Mouse (Mus musculus) limb, embryonic 14.5 days (tissue): ENCODE results near the gene Cryba2. TPM values are rescaled to one million over a fixed set of nuclear protein-coding genes. Genes with fewer than 3 reads are reported as not detected.
A peak's percentile ranks its signal among the peaks of the same experiment; 100 is the strongest.

Experiments
- ATAC-seq: fragments of 200-750 bp; cut with Nextera tagmentation; 2 replicates; pipeline ENCODE4 v1.8.0; 2017; ENCODE audit warnings: low read depth, moderate number of reproducible peaks, moderate TSS enrichment; ENCODE audit not compliant: low FRiP score
- DNase-seq: peaks from one replicate; pipeline ENCODE4 v3.0.0-alpha.2; 2015; ENCODE audit warnings: low spot score
- H3K27ac ChIP-seq: fragments of 300-500 bp; sonication (generic); replicated peaks from 2 replicates; pipeline ENCODE4 v1.5.1; 2014; ENCODE audit warnings: low read depth, mild to moderate bottlenecking, low read length, moderate library complexity, mixed read lengths
- H3K27me3 ChIP-seq: fragments of 300-500 bp; sonication (generic); 2 replicates; pipeline ENCODE4 v1.6.1; 2014; ENCODE audit warnings: low read length, mixed read lengths; ENCODE audit not compliant: control insufficient read depth, insufficient read depth
- H3K36me3 ChIP-seq: fragments of 300-500 bp; sonication (generic); 2 replicates; pipeline ENCODE4 v1.6.1; 2014; ENCODE audit warnings: mild to moderate bottlenecking, low read length, moderate library complexity, mixed read lengths; ENCODE audit not compliant: control insufficient read depth, insufficient read depth
- H3K4me1 ChIP-seq: fragments of 300-500 bp; sonication (generic); 2 replicates; pipeline ENCODE4 v1.6.1; 2014; ENCODE audit warnings: antibody characterized with exemption, low read length, mixed read lengths; ENCODE audit not compliant: control insufficient read depth, insufficient read depth
- H3K4me2 ChIP-seq: fragments of 300-500 bp; sonication (generic); replicated peaks from 2 replicates; pipeline ENCODE4 v1.6.1; 2014; ENCODE audit warnings: low read depth, mild to moderate bottlenecking, low read length, moderate library complexity; ENCODE audit not compliant: severe bottlenecking
- H3K4me3 ChIP-seq: fragments of 300-500 bp; sonication (generic); replicated peaks from 2 replicates; pipeline ENCODE4 v1.5.1; 2014; ENCODE audit warnings: low read length
- H3K9ac ChIP-seq: fragments of 300-500 bp; sonication (generic); 2 replicates; pipeline ENCODE4 v1.6.1; 2014; ENCODE audit warnings: mild to moderate bottlenecking, low read depth, low read length, moderate library complexity; ENCODE audit not compliant: severe bottlenecking
- H3K9me3 ChIP-seq: fragments of 300-500 bp; sonication (generic); 2 replicates; pipeline ENCODE4 v1.6.1; 2016; ENCODE audit warnings: low read length; ENCODE audit not compliant: control insufficient read depth
- POLR2A ChIP-seq: fragments of 200-500 bp; IDR thresholded peaks from 2 replicates; pipeline ENCODE4 v1.8.0; 2012; ENCODE audit warnings: inconsistent platforms, mild to moderate bottlenecking, moderate library complexity, borderline replicate concordance; ENCODE audit not compliant: insufficient read depth, insufficient read length; ENCODE audit errors: extremely low read depth
- WGBS: fragments of 180-500 bp; shearing (Covaris S2); extraction: QIAGEN DNeasy Blood & Tissue Kit; methylation state at CpG from one replicate; pipeline ENCODE4 v1.1.7; 2014; 5-methylcytosine and 5-hydroxymethylcytosine counted together
- polyA plus RNA-seq, 2 experiments: library from polyadenylated mRNA; depleted of rRNA in 1 of 2; stranded (reverse) in 1 of 2; unstranded in 1 of 2; fragments of >200 nt; fragmentation: Nextera tagmentation in 1 of 2; extraction: Ambion mirVana in 1 of 2; gene quantifications; 2 replicates each; pipeline versions ENCODE4 v1.2.1 to v1.2.3; 2012 to 2014

Gene Cryba2
- polyA plus RNA-seq, 2 experiments = not detected

DNA sequence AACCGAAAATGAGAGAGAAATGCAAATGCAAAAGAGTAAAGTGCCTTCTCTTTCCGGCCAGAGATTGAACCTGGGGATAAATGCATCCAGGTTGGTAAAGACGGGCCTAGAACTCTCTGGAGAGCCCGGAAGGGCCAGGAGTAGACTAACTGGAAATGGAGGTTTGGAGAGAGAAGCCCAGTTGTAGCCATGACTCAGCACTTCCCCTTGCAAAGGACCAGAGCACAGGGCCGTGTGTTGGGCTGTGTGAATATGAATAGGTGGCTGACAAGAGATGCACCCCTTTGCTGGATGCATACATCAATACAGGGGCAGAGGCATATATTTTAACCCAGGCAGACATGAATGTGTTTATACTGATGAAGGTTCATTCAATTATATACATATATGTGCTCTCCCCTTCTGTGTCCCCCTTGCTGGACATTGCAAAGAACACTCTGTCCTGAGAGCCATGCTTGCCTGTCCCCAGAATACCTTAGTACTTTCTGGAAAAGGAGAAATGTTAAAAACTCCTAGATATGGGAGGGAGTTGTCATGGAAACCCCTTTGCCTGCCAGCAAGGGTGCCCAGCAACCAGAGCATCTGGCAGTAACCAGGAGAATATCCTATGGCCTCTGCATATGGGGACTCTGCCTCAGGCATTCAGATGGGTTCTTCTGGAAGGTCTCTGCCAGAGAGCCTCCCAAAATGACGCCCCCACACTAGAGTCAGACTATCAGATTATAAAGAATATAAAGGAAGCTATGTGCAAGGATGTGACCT, 33.5 kb downstream of the Cryba2 start:
- Histone ChIP-seq H3K9ac (no peak overlapping the region), H3K36me3 (no peaks in the 10 kb centered on the region), H3K27me3 (peaks cover 57% of the 10 kb centered on the region), H3K4me3 (no peak overlapping the region), H3K4me1 (peaks cover 15% of the 10 kb centered on the region), H3K9me3 (no peaks in the 10 kb centered on the region), H3K4me2 (no peak overlapping the region), H3K27ac (no peak overlapping the region)
- DNase-seq = no peak
- ATAC-seq = no peak
- TF ChIP-seq POLR2A = no peak
- 46% methylated on average over 6 of the region's 6 CpGs for WGBS

DNA sequence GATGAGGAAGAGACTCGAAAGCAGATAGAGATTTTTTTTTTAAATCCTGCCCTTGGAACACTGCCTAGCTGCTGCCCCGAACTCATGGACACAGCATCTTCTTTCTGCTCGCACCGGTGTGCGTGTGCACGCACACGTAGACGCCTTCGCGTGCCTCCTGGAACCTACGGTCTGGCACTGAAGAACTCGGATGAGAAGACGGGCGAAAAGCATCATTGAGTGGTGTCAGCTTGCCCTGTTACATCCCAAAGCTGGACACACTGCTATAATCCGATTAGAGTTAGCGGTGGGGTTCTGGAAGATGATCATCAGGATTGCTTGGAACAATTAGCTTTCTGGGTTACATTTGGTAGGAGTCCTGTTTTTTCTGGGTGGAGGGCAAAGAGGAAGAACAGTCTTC, 34.1 kb downstream of the Cryba2 start:
- H3K27ac ChIP-seq = no peak overlapping the region
- no peaks in the 10 kb centered on the region for H3K36me3 ChIP-seq
- H3K9me3 ChIP-seq = no peaks in the 10 kb centered on the region
- peaks cover 15% of the 10 kb centered on the region for H3K4me1 ChIP-seq
- H3K4me3 ChIP-seq = peak overlapping the region; percentile 20; the same call in 1 of the 2 replicates
- H3K4me2 ChIP-seq = peak overlapping the region; percentile 37; the same call in 1 of the 2 replicates
- no peak for ATAC-seq
- H3K27me3 ChIP-seq = peaks cover 59% of the 10 kb centered on the region
- H3K9ac ChIP-seq = no peak overlapping the region
- no peak for DNase-seq
- WGBS = 9% methylated on average over 16 of the region's 16 CpGs
- no peak for TF ChIP-seq POLR2A

DNA sequence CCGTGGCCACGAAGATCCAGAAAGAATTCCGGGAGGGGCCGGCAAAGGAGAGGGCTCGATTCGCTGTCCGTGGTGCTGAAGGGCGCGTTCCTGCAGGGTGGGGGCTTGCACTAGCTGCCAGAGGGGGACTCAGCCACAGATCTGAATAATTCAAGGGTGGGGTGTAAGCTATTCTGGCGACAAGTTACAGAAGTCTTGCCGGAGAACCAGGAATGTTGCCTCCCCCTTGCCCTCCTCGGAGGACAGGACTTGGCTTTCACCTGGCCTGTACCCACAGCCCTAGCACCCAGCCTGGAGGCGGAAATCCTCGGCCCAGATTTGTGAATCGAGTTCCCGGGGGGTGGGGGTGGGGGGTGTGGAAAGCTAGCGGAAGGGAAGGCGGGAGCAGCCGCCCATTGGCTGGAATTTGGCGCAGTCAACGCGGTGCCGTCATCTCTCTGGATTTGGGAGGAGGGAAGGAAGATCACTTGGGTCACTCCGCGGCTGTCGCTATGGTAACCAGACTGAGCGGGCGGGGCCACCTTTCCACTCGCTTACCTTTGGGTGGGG, 34.7 kb downstream of the Cryba2 start:
- DNase-seq (peak; percentile 55), ATAC-seq (peak; percentile 17; the same call in 1 of the 2 replicates)
- WGBS = under 1% methylated on average over 29 of the region's 29 CpGs
- peaks cover 15% of the 10 kb centered on the region for H3K4me1 ChIP-seq
- H3K27me3 ChIP-seq = peaks cover 62% of the 10 kb centered on the region
- H3K4me3 ChIP-seq = peak overlapping the region; percentile 20
- H3K27ac ChIP-seq = no peak overlapping the region
- no peaks in the 10 kb centered on the region for H3K9me3 ChIP-seq
- peak overlapping the region; percentile 37 for H3K4me2 ChIP-seq
- H3K9ac ChIP-seq = no peak overlapping the region
- H3K36me3 ChIP-seq = no peaks in the 10 kb centered on the region
- TF ChIP-seq POLR2A = no peak

DNA sequence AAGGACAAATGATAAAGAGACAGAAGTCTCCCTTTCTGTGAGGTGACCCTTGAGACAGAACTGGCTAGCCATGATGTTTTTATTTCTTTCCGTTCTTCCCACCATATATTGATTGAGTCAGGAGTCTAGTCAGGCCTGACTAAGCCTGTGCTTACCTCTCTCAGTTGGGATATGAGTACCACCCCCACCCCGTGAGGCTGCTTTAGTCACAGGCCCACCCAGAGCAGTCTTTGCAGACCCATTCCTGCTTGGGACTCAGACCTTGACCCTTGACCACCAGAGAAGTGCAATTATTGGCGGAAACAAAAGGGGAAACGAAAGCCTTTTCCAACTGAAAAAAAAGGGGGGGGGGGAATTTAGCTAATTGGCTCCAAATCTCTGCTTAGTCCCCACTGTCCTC, 35.3 kb downstream of the Cryba2 start:
- Histone ChIP-seq H3K9ac (no peak overlapping the region), H3K4me3 (peak overlapping the region; percentile 20; the same call in 1 of the 2 replicates), H3K9me3 (no peaks in the 10 kb centered on the region), H3K4me1 (peaks cover 15% of the 10 kb centered on the region), H3K27me3 (peaks cover 67% of the 10 kb centered on the region), H3K4me2 (peak overlapping the region; percentile 37), H3K36me3 (no peaks in the 10 kb centered on the region), H3K27ac (no peak overlapping the region)
- TF ChIP-seq POLR2A = no peak
- ATAC-seq = no peak
- no peak for DNase-seq
- WGBS = 9% methylated on average over 4 of the region's 4 CpGs

DNA sequence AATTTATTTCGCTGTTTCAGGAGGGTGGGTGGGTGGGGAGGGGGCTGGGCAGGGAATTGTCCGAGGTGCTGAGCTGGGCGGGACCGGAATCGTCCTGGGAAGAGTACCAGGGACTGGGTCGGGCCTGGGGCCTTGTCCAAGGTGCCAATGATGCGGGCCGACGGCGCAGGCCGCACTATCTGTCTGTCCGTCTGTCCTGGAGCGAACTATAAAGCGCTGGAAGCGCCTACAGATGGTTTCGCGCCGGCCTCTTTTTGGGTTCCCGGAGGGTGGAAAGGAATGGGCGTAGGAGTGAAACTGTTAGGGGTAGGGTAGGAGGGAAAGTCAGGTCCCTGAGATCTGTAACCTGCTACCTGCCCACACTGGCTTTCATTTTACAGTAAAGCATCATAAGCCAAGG, 35.7 kb downstream of the Cryba2 start:
- Histone ChIP-seq H3K9ac (no peak overlapping the region), H3K4me3 (no peak overlapping the region), H3K27ac (no peak overlapping the region), H3K9me3 (no peaks in the 10 kb centered on the region), H3K36me3 (no peaks in the 10 kb centered on the region), H3K4me2 (no peak overlapping the region), H3K27me3 (peaks cover 70% of the 10 kb centered on the region), H3K4me1 (peaks cover 15% of the 10 kb centered on the region)
- no peak for ATAC-seq
- DNase-seq = no peak
- TF ChIP-seq POLR2A = no peak
- 2% methylated on average over 20 of the region's 20 CpGs for WGBS
